Mouse (Mus musculus): Measurements from ENCODE around the gene Psmb2. TPM values are rescaled to one million over a fixed set of nuclear protein-coding genes. Genes with fewer than 3 reads are reported as not detected.
A peak's percentile ranks its signal among the peaks of the same experiment; 100 is the strongest.

Gene Psmb2
- total RNA-seq, 2 experiments from 2014 or later: 161 to 163 TPM

GRCm38 (mm10) chr4:126751556-126752023, 74.2 kb downstream of the Psmb2 start:
- no peak for DNase-seq (ENCODE audit: low spot score in 2 of 2)

DNA sequence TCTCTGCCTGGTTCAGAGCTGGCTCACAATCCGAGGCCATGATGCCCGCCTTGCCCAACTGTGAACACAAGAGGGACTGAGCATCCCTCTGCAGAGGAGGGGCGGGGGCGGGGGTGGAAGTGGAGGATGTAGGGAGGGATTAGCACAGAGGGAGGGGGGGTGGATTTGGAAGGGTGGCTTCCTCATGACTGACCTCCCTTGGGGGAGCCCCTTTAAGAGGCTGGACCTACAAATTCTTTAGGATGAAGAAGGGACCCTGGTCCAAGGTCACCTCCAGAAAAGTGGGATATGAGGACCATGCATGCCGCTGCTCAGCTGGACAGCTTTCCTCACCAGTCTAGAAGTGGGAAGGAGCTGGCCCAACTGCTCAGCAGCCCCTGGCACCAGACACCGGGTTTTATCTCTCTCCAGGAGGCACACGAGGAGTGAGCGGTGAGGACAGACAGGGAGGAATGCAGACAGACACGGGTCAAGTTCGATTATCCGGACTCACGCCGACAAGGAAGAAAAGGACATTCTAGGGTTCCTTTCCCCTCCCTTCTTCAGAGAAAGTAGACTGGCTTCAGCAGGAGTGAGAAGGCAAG, 74.7 kb downstream of the Psmb2 start:
- no peak for DNase-seq (ENCODE audit: low spot score in 2 of 2)

- DNase-seq (ENCODE audit: low spot score in 2 of 2): no peak
Measured at GRCm38 (mm10) chr4:126752608-126753141, 75.2 kb downstream of the Psmb2 start.

DNA sequence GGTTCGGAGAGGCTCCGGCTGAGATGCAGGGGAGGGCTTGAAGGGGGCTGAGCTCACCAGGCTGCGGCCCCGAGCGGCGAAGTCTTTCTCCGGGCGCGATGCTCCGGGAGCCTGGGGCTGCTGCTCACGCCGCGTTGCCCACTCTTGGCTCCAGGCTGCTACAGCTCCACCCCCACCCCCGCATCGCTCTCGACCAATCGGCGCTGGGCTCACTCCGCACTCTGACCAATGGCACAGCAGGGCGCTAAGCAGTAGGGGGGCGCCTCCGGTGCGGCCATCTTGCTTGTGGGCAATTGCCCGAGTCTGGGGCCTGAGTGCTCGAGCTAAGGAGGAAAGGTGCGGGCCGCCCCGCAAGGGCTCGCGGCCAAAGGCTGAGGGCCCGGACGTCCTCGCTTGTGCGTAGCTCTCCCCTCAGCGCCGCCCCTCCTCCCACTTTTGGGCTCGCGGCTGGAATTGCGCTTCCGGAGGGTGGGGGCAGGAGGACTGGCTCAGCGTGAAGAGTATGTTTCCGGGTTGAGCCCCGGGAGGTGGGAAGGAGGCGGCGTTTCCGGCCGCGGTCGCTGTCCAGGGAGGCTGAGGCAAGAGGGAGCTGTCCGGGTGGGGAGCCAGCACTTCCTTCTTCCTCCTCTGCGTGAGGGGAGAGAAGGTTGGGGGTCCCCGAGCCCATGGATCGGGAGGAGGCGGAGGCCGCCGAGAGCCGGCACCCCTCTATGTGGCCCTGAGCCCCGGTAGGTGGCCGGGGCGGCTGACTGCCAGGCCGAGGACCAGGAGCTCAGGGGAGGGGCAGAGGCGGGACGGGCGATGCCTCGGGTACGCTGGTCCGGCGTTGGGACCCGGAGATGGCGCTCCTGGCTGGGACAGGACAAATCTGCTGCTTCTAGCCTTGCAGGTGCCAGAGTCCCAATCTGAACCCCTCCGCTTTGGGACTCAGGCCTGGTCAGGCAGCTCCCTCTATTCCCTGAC, 76.1 kb downstream of the Psmb2 start, which contains the start of the genes Ncdn and AU040320:
TSS of gene Ncdn (minus strand) at position 171 of the 963 bp plus-strand sequence.
TSS of gene AU040320 (plus strand) at position 277 of the 963 bp plus-strand sequence.
- peak; percentile 92 for DNase-seq (ENCODE audit: low spot score in 2 of 2)

DNA sequence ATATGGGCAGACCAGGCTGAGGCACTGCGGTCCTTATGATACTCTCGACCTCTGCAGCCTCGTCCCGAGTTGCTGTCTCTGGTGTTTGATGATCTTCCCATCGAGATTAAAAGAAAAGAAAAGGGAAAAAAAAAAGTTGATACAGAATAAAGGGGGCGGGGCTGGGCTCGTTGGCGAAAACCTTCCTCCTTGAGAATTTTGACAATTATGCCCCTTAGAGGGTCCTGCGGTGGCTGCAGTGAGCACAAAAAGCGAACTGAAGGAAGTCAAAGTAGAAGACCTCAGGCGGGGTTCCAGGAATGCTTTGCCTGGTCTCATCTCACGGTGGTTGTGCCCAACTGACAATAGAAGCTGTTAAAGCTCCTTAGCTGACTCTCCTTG, 76.8 kb downstream of the Psmb2 start:
- DNase-seq (ENCODE audit: low spot score in 2 of 2): no peak

DNA sequence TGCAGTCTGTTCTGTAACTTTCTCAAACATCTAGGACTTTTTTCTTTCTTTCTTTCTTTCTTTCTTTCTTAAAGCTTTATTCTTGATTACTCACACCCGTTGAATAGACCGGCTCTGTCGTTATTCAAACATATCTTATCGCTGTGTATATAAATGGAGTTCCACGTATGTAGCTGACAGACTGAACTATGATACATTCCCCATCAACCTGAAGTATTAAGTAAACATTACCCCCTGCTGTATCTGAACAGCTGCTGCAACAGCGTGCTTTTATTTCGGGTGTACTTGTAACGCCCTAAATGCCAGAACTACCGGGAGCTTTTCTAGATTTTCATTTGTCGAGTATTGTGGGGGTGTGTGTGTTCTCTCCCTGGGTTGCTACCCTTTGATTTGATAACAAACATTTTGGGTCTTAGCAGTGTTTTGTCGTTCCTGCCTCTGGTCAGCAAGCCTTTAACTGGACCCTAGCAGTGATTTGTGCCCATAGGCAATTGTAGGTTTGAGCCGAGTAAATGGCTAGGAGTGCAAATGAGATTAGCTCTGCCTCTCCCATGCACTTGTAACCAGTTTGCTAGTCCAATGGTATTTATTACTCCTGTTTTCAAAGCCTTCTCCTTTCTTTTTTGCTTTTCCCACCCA, 77.4 kb downstream of the Psmb2 start:
- DNase-seq (ENCODE audit: low spot score in 2 of 2): no peak

DNA sequence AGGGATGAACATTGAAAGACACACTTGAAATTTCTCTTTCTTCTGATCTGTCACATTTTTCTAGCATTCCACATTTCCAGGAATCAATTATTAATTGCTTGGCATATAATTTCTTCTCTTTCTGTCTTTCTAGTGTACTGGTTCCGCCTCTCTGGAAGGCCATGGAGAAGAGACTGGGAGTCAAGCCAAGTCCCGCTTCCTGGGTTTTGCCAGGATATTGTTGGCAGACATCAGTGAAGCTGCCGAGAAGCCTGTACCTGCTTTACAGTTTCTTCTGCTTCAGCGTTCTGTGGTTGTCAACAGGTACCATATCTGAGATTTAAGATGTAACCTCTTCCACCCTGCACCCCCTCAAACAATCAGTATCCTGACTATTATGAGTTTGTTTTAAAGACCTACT, 79.3 kb downstream of the Psmb2 start:
- no peak for DNase-seq (ENCODE audit: low spot score in 2 of 2)

GRCm38 (mm10) chr4:126758299-126758698, 80.9 kb downstream of the Psmb2 start:
- DNase-seq (ENCODE audit: low spot score in 2 of 2): no peak

Other genes with a start within 250 kb of the Psmb2 start
- 10 to 100 TPM; 19.6 to 20.3 TPM for gene Ago3, start 248.1 kb upstream of the Psmb2 start, total RNA-seq (2021)
- 10 to 100 TPM; 25.6 to 36.9 TPM for gene Ago1, start 209.0 kb upstream of the Psmb2 start, total RNA-seq (2021)
- 1 to 10 TPM; 4.8 to 5.1 TPM for gene Ago4, start 144.2 kb upstream of the Psmb2 start, total RNA-seq (2021)
- gene Clspn, start 120.7 kb upstream of the Psmb2 start, total RNA-seq (2021): under 1 TPM; 0.54 to 0.96 TPM
- gene 5730409E04Rik, start 67.8 kb upstream of the Psmb2 start, total RNA-seq (2021): 10 to 100 TPM; 10.4 to 10.5 TPM
- gene Tfap2e, start 58.6 kb downstream of the Psmb2 start, total RNA-seq (2021): not detected
- gene Ncdn, start 75.8 kb downstream of the Psmb2 start, total RNA-seq (2021): 10 to 100 TPM; 32.6 to 34.3 TPM
- 10 to 100 TPM; 33.9 to 39.0 TPM for gene AU040320, start 75.9 kb downstream of the Psmb2 start, total RNA-seq (2021)